Mouse (Mus musculus) fibroblast of lung, adult 2 months (primary cell): ENCODE results near the gene Igll1.

Experiments
- DNase-seq: peaks from one replicate; pipeline ENCODE4 v3.0.0-alpha.2; 2011; ENCODE audit warnings: low read depth

Igll1 gene

GRCm38 (mm10) chr16:16854836-16855235, 8.9 kb downstream of the Igll1 start:
- no peak for DNase-seq

DNA sequence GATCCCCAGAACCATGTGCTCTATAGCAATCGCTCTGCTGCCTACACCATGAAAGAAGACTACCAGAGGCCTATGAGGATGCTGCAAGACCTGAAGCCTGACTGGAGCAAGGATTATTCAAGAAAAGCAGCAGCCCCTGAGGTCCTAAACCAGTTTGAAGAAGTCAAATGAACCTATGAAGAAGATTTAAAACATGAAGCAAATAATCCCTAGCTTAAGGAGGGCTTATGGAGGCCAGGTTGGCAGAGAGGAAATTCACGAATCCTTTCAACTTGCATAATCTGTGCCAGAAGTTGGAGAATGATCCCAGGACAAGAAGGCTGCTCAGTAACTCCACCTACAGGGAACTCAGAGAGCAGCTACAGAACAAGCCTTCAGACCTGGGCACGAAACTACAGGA, 11.4 kb downstream of the Igll1 start:
- DNase-seq, result no peak

DNA sequence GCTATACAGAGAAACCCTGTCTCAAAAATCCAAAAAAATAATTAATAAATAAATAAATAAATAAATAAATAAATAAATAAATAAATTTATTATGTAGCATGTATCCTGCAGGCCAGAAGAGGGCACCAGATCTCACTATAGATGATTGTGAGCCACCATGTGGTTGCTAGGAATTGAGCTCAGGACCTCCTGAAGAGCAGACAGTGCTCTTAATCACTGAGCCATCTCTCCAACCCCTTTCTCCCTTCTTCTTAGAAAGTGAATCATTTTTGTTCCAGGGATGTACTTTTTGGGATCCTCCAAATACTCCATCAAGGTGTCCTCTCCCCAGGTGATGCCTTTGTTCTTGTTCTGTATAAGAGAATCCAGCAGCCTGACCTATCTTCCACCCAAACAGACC, 14.6 kb downstream of the Igll1 start:
- DNase-seq, result no peak

DNA sequence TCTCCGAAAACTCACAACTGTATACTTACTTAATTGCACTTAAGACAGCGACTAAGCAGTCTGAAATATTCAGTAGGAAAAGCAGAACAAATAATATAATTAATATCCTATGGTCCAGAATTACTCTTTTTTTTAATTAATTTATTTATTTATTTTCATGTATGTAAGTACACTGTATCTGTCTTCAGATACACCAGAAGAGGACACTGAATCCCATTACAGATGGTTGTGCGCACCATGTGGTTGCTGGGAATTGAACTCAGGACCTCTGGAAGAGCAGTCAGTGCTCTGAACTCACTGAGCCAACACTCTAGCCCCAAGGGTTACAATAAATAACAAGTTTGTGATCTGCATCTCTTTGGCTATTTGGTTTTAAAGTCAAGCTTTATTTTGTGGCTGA, 34.1 kb downstream of the Igll1 start:
- DNase-seq, result no peak

- DNase-seq, result no peak
Measured at GRCm38 (mm10) chr16:16828757-16829615, 34.8 kb downstream of the Igll1 start, which contains the start of gene Spag6l. Gene Spag6l (minus strand): TSS chr16:16829456.

DNA sequence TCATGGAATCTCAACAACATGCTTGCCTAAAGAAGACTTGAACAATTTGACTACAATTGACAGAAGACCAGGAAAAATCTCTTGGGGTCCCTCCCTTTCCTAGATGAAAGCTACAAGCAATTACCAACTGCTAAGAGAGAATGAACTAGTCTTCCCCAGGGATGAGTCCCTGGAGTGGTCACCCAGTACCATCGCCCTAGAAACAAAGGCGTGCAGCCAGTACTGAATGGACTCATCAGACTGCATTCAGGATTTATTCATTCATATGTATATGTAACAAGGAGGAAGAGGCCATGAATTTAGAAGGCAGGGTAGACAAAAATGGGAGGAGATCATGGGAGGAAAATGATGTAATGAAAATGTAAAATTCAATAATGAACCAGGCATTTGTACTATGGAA, 37.6 kb downstream of the Igll1 start:
- DNase-seq, result no peak

DNA sequence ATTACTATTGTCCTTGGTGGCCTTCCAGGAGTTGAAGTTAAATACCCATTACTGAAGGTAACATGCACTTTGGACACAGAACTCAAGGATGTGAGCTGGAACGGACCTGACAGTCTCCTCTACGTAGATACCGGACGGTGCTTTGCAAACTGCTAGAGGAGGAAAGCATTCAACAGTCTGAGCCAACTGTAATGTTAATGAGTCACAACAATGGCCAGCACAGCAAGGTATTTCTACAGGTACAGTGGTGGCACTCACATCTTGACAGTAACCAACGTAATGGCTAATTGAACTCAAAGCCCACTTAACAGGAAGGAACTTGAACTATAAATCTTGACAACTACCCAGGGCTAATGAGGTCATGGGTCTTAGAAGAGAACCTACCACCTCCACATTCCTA, 38.3 kb downstream of the Igll1 start:
- DNase-seq, result no peak
